Mouse (Mus musculus): ENCODE results near the gene Etnk1. TPM values are rescaled to one million over a fixed set of nuclear protein-coding genes. Genes with fewer than 3 reads are reported as not detected.
"Not testable (repeated sequence)": the region's sequence is repeated elsewhere in the genome, so short reads cannot be mapped to it uniquely, and the experiment has no call there.

Gene Etnk1
- polyA plus RNA-seq, 1 experiment, result 0.36 TPM

DNA sequence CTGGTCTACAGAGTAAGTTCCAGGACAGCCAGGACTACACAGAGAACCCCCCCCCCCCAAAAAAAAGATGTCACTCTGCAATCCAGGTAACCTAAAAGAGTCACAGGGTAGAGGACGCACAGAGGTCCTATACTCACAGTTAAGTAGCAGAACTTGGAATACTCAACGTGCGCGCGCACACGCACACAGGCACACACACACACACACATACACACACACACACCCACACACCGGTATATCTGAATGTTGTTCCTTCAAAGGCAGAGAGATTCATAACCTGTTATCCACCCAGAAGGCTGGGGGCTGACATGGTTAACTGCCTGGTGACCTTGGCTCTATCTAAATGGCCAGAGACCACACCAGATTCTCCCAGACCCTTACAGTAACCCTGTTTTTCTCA, 30.3 kb upstream of the Etnk1 start:
- TF ChIP-seq TAL1 (IDR thresholded peaks at IDR 0.05; ENCODE audit: low read length) (no peak), GATA1 (IDR thresholded peaks at IDR 0.05; ENCODE audit: low read length) (no peak)
- Histone ChIP-seq H3K27me3 (ENCODE audit: control insufficient read depth) (no peaks in the 10 kb centered on the region), H3K4me1 (ENCODE audit: control insufficient read depth) (no peaks in the 10 kb centered on the region), H3K36me3 (ENCODE audit: control insufficient read depth) (no peaks in the 10 kb centered on the region), H3K4me3 (replicated peaks) (no peak overlapping the region), H3K9me3 (ENCODE audit: control insufficient read depth, low read length) (no peaks in the 10 kb centered on the region)

DNA sequence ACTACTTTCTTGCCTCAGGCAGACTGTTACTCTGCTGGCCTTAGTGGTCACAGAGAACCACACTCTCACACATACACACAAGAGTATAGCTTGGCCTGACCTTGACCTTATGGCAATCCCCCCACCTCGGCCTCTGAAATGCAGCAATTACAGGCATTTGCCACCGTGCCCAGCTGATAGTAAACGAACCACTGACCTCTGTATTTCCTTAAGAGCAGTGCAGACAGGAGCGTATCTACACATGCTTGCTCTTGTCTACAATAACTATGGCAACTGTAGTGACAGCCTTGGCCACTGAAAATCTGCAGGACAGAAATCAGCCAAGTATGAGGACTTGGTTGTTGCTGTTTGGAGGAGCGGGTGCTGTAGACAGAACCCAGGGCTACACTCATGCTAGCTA, 29.7 kb upstream of the Etnk1 start:
- no peak for TF ChIP-seq TAL1 (IDR thresholded peaks at IDR 0.05; ENCODE audit: low read length)
- no peak for TF ChIP-seq GATA1 (IDR thresholded peaks at IDR 0.05; ENCODE audit: low read length)

GRCm38 (mm10) chr6:143139417-143139816, 27.6 kb upstream of the Etnk1 start:
- H3K4me1 ChIP-seq (ENCODE audit: control insufficient read depth), result no peaks in the 10 kb centered on the region; the same call in 1 of the 2 replicates
- TF ChIP-seq TAL1 (IDR thresholded peaks at IDR 0.05; ENCODE audit: low read length) (no peak), GATA1 (IDR thresholded peaks at IDR 0.05; ENCODE audit: low read length) (no peak)
- no peak overlapping the region for H3K4me3 ChIP-seq (replicated peaks)
- no peaks in the 10 kb centered on the region for H3K27me3 ChIP-seq (ENCODE audit: control insufficient read depth)
- no peaks in the 10 kb centered on the region for H3K9me3 ChIP-seq (ENCODE audit: control insufficient read depth, low read length)
- H3K36me3 ChIP-seq (ENCODE audit: control insufficient read depth), result no peaks in the 10 kb centered on the region

More for the DNA sequence above, 29.7 kb upstream of the Etnk1 start:
- Histone ChIP-seq H3K27me3 (ENCODE audit: control insufficient read depth) (no peaks in the 10 kb centered on the region), H3K4me1 (ENCODE audit: control insufficient read depth) (no peaks in the 10 kb centered on the region), H3K36me3 (ENCODE audit: control insufficient read depth) (no peaks in the 10 kb centered on the region), H3K9me3 (ENCODE audit: control insufficient read depth, low read length) (no peaks in the 10 kb centered on the region), H3K4me3 (replicated peaks) (no peak overlapping the region)

DNA sequence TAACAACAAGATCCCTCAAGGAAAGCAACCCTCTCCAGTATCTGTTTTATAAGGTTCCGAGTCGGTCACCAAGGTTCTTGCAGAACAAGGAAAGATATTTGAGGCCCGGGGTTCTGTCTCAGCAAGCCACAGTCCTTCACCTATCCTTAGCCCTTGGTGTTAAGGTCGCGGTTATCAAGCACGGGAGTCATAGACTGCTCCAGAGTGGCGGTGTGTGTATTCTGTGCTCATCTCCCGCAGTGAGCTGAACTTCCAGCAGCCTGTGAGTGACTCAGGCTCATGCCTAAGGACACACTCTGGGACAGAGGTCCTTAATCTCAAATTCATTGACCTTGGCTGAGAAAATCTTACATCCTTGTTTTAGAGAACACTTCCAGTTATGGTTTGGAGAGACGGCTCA, 26.1 kb upstream of the Etnk1 start:
- no peaks in the 10 kb centered on the region for H3K9me3 ChIP-seq (ENCODE audit: control insufficient read depth, low read length)
- TF ChIP-seq GATA1 (IDR thresholded peaks at IDR 0.05; ENCODE audit: low read length), result no peak
- no peak for TF ChIP-seq TAL1 (IDR thresholded peaks at IDR 0.05; ENCODE audit: low read length)
- H3K36me3 ChIP-seq (ENCODE audit: control insufficient read depth), result no peaks in the 10 kb centered on the region
- no peaks in the 10 kb centered on the region; the same call in 1 of the 2 replicates for H3K4me1 ChIP-seq (ENCODE audit: control insufficient read depth)
- H3K4me3 ChIP-seq (replicated peaks), result no peak overlapping the region
- no peaks in the 10 kb centered on the region for H3K27me3 ChIP-seq (ENCODE audit: control insufficient read depth)

- H3K4me1 ChIP-seq (ENCODE audit: control insufficient read depth); H3K36me3 ChIP-seq (ENCODE audit: control insufficient read depth); H3K9me3 ChIP-seq (ENCODE audit: control insufficient read depth, low read length); H3K4me3 ChIP-seq (replicated peaks); H3K27me3 ChIP-seq (ENCODE audit: control insufficient read depth): not testable (repeated sequence)
These were observed 25.1 kb upstream of the Etnk1 start for GRCm38 (mm10) chr6:143141624-143142592.

DNA sequence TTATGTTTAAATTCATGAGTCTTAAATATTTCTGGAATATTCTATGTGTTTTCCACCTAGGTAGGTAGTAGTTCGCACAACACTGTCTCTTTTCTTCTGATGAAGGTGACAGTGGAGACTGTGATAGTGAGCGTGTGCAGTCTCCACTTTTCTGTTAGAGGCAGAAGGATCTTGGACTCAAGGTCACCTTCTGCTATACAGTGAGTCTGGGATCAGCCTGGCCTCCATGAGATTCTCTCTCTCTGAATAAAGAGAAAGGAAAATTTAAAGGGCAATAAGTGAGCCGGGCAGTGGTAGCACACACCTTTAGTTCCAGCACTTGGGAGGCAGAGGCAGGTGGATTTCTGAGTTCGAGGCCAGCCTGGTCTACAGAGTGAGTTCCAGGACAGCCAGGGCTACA, 24.2 kb upstream of the Etnk1 start:
- Histone ChIP-seq H3K36me3 (ENCODE audit: control insufficient read depth) (no peaks in the 10 kb centered on the region), H3K27me3 (ENCODE audit: control insufficient read depth) (no peaks in the 10 kb centered on the region), H3K9me3 (ENCODE audit: control insufficient read depth, low read length) (no peaks in the 10 kb centered on the region), H3K4me1 (ENCODE audit: control insufficient read depth) (no peaks in the 10 kb centered on the region; the same call in 1 of the 2 replicates), H3K4me3 (replicated peaks) (no peak overlapping the region)
- no peak for TF ChIP-seq TAL1 (IDR thresholded peaks at IDR 0.05; ENCODE audit: low read length)

- H3K9me3 ChIP-seq (ENCODE audit: control insufficient read depth, low read length), result no peaks in the 10 kb centered on the region
- H3K27me3 ChIP-seq (ENCODE audit: control insufficient read depth), result no peaks in the 10 kb centered on the region
- H3K4me1 ChIP-seq (ENCODE audit: control insufficient read depth), result no peaks in the 10 kb centered on the region; the same call in 1 of the 2 replicates
- no peaks in the 10 kb centered on the region for H3K36me3 ChIP-seq (ENCODE audit: control insufficient read depth)
- H3K4me3 ChIP-seq (replicated peaks), result no peak overlapping the region
- no peak for TF ChIP-seq TAL1 (IDR thresholded peaks at IDR 0.05; ENCODE audit: low read length)
- TF ChIP-seq GATA1 (IDR thresholded peaks at IDR 0.05; ENCODE audit: low read length), result no peak
These were observed 23.7 kb upstream of the Etnk1 start for GRCm38 (mm10) chr6:143143321-143143720.

GRCm38 (mm10) chr6:143143775-143144273, 23.2 kb upstream of the Etnk1 start:
- Histone ChIP-seq H3K36me3 (ENCODE audit: control insufficient read depth) (no peaks in the 10 kb centered on the region), H3K4me3 (replicated peaks) (no peak overlapping the region), H3K27me3 (ENCODE audit: control insufficient read depth) (no peaks in the 10 kb centered on the region), H3K4me1 (ENCODE audit: control insufficient read depth) (no peaks in the 10 kb centered on the region; the same call in 1 of the 2 replicates), H3K9me3 (ENCODE audit: control insufficient read depth, low read length) (no peaks in the 10 kb centered on the region)
- TF ChIP-seq GATA1 (IDR thresholded peaks at IDR 0.05; ENCODE audit: low read length), result no peak
- no peak for TF ChIP-seq TAL1 (IDR thresholded peaks at IDR 0.05; ENCODE audit: low read length)

- no peaks in the 10 kb centered on the region for H3K27me3 ChIP-seq (ENCODE audit: control insufficient read depth)
- TF ChIP-seq TAL1 (IDR thresholded peaks at IDR 0.05; ENCODE audit: low read length) (no peak), GATA1 (IDR thresholded peaks at IDR 0.05; ENCODE audit: low read length) (no peak)
- no peaks in the 10 kb centered on the region; the same call in 1 of the 2 replicates for H3K4me1 ChIP-seq (ENCODE audit: control insufficient read depth)
- no peaks in the 10 kb centered on the region for H3K36me3 ChIP-seq (ENCODE audit: control insufficient read depth)
- no peaks in the 10 kb centered on the region for H3K9me3 ChIP-seq (ENCODE audit: control insufficient read depth, low read length)
- no peak overlapping the region for H3K4me3 ChIP-seq (replicated peaks)
These were observed 22.5 kb upstream of the Etnk1 start for GRCm38 (mm10) chr6:143144556-143144955.

Data from erythroblast, embryonic 14.5 days (primary cell).